Mouse (Mus musculus) layer of hippocampus, postnatal 14 days (tissue): ENCODE data around the gene Uck2. TPM values are rescaled to one million over a fixed set of nuclear protein-coding genes. Genes with fewer than 3 reads are reported as not detected.

Source experiments
- DNase-seq, 2 experiments: peaks; one replicate each; pipeline ENCODE4 v3.0.0; 2021 to 2022; ENCODE audit warnings: low spot score in 2 of 2, mixed read lengths in 1 of 2
- total RNA-seq, 2 experiments: library from RNA; stranded (reverse); gene quantifications; 2 replicates each; pipeline ENCODE4 v1.2.3; 2021

Gene Uck2
- total RNA-seq, 2 experiments from 2014 or later, result 64.2 to 68.1 TPM

GRCm38 (mm10) chr1:167259702-167260101 lies 25.4 kb downstream of the Uck2 start:
- DNase-seq, result peak in 1 of 2 experiments; percentile 71

GRCm38 (mm10) chr1:167256724-167257302 lies 28.3 kb downstream of the Uck2 start:
- DNase-seq, result no peak

GRCm38 (mm10) chr1:167253579-167253978 lies 31.5 kb downstream of the Uck2 start:
- no peak for DNase-seq

GRCm38 (mm10) chr1:167249881-167250280 lies 35.2 kb downstream of the Uck2 start:
- no peak for DNase-seq

- DNase-seq, result peak in 1 of 2 experiments; percentile 52
Measured at GRCm38 (mm10) chr1:167249252-167249651, 35.9 kb downstream of the Uck2 start.

GRCm38 (mm10) chr1:167247886-167248285 lies 37.2 kb downstream of the Uck2 start:
- no peak for DNase-seq

GRCm38 (mm10) chr1:167246976-167247375 lies 38.1 kb downstream of the Uck2 start:
- DNase-seq, result no peak

- DNase-seq, result no peak
Measured at GRCm38 (mm10) chr1:167246275-167246674, 38.8 kb downstream of the Uck2 start.

- DNase-seq, result no peak
Measured at GRCm38 (mm10) chr1:167245180-167245641, 39.9 kb downstream of the Uck2 start.

- DNase-seq, result no peak
Measured at GRCm38 (mm10) chr1:167242191-167242681, 42.9 kb downstream of the Uck2 start.

GRCm38 (mm10) chr1:167241487-167241886 lies 43.6 kb downstream of the Uck2 start:
- DNase-seq, result no peak

- no peak for DNase-seq
Measured at GRCm38 (mm10) chr1:167240361-167240760, 44.8 kb downstream of the Uck2 start.

GRCm38 (mm10) chr1:167239916-167240315 lies 45.2 kb downstream of the Uck2 start:
- peak; percentile 65 to 75 for DNase-seq

GRCm38 (mm10) chr1:167237798-167238197 lies 47.3 kb downstream of the Uck2 start:
- no peak for DNase-seq

GRCm38 (mm10) chr1:167236790-167237189 lies 48.3 kb downstream of the Uck2 start:
- no peak for DNase-seq

- no peak for DNase-seq
Measured at GRCm38 (mm10) chr1:167234344-167234743, 50.8 kb downstream of the Uck2 start.

- no peak for DNase-seq
Measured at GRCm38 (mm10) chr1:167232918-167233317, 52.2 kb downstream of the Uck2 start.

- DNase-seq, result no peak
Measured at GRCm38 (mm10) chr1:167231612-167232283, 53.4 kb downstream of the Uck2 start.

- DNase-seq, result no peak
Measured at GRCm38 (mm10) chr1:167230930-167231611, 54.0 kb downstream of the Uck2 start.

GRCm38 (mm10) chr1:167222382-167223010 lies 62.6 kb downstream of the Uck2 start:
- DNase-seq, result no peak
